Mouse (Mus musculus): ENCODE results near the gene Abhd6. TPM values are rescaled to one million over a fixed set of nuclear protein-coding genes. Genes with fewer than 3 reads are reported as not detected.
A peak's percentile ranks its signal among the peaks of the same experiment; 100 is the strongest.

Gene Abhd6
- polyA plus RNA-seq, 1 experiment: 38.9 TPM

DNA sequence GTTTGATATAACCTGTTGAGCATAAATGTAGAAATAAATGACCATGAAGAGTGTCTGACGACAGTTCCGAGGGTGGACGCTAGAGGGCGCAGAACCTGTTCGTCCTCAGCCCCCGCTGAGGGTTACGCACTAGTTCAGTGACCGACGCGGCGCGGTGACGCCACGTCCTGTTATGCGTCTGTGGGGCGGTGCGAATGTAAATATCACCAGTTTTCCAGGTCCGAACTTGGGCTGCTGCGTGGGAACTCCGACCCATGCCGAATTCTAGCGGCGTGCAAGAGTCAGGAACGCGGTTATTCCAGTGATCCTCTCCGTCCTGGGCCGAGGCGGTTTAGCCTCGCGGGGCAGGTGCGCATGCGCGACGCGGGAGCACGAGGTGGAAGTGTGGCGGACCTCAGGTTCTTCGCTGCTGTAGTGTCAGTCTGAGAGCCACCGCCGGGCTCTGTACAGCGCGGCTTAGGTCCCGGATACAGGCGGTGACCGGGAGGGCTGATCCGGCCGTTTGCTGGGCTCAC, 77.5 kb downstream of the Abhd6 start, which contains the start of gene Rpp14:
TSS of gene Rpp14 (plus strand) at position 203 of the 515 bp plus-strand sequence.
- Histone ChIP-seq H3K4me3 (ENCODE audit: insufficient read depth, low read depth, low read length) (peak within 1 kb of the TSS; percentile 83), H3K36me3 (ENCODE audit: control insufficient read depth, insufficient read depth, low read length) (no peaks in the 10 kb centered on the region), H3K27me3 (replicated peaks; ENCODE audit: control insufficient read depth, insufficient read depth, low read length) (no peaks in the 10 kb centered on the region), H3K4me1 (ENCODE audit: control insufficient read depth, insufficient read depth, low read length) (0 out of 2 replicates have a peak, but pooled peaks cover 3% of the 10 kb centered on the region), H3K27ac (ENCODE audit: insufficient read depth, low read depth, low read length) (peak within 1 kb of the TSS; percentile 98)
- TF ChIP-seq POLR2A (IDR thresholded peaks at IDR 0.05; ENCODE audit: low read depth, low read length) (no peak), CTCF (conservative IDR thresholded peaks at IDR 0.05; ENCODE audit: insufficient read depth, insufficient read length, low read depth, low read length) (peak; percentile 97)
- peak; percentile 96 for DNase-seq
- WGBS: under 1% methylated on average over 47 of the region's 47 CpGs

DNA sequence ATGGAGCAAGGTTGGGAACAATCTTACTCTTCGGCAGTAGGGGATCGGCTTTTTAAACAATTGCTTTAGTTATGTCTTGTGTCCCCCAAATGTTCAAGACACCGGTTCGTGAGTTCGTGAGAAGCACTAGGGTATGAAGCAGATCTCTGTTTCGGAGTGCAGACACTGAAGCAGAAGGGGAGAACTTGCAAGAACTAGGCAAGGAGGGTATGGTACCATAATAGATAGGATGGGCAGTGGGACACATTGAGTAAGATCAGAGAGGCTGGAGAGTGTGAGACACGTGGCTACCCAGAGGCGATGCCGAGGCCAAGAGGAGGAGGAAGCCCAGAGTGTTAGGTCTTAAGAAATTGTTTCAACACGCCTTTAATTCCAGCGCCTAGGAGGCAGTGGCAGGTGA, 78.0 kb downstream of the Abhd6 start:
- WGBS: under 1% methylated on average over 11 of the region's 11 CpGs
- peak overlapping the region; percentile 98 for H3K27ac ChIP-seq (ENCODE audit: insufficient read depth, low read depth, low read length)
- H3K36me3 ChIP-seq (ENCODE audit: control insufficient read depth, insufficient read depth, low read length): no peaks in the 10 kb centered on the region
- no peak for TF ChIP-seq POLR2A (IDR thresholded peaks at IDR 0.05; ENCODE audit: low read depth, low read length)
- no peak for TF ChIP-seq CTCF (conservative IDR thresholded peaks at IDR 0.05; ENCODE audit: insufficient read depth, insufficient read length, low read depth, low read length)
- no peaks in the 10 kb centered on the region for H3K27me3 ChIP-seq (replicated peaks; ENCODE audit: control insufficient read depth, insufficient read depth, low read length)
- H3K4me3 ChIP-seq (ENCODE audit: insufficient read depth, low read depth, low read length): peak overlapping the region; percentile 83
- peak; percentile 25 for DNase-seq
- 0 out of 2 replicates have a peak, but pooled peaks cover 3% of the 10 kb centered on the region for H3K4me1 ChIP-seq (ENCODE audit: control insufficient read depth, insufficient read depth, low read length)

DNA sequence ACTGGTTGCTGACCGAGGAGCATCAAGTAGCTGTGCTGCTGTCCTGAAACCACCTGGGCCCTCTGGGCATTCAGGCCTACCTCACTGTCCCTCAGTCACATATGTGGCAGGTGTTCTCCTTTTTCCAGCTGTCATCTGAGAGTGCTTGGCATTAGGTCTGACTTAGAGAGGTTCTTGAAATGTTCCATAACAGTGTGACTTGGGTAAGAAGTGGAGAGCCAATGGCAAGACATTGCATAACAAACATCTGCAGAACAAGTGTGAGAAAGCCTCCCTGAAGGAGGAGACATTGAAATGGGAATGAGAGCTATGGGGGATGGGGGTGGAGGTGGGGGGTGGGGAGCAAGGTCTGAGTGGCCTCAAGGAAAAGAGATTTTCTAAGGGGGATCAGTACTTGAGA, 80.2 kb downstream of the Abhd6 start:
- WGBS: 91% methylated on average over 1 of the region's 1 CpGs
- H3K27me3 ChIP-seq (replicated peaks; ENCODE audit: control insufficient read depth, insufficient read depth, low read length): no peaks in the 10 kb centered on the region

DNA sequence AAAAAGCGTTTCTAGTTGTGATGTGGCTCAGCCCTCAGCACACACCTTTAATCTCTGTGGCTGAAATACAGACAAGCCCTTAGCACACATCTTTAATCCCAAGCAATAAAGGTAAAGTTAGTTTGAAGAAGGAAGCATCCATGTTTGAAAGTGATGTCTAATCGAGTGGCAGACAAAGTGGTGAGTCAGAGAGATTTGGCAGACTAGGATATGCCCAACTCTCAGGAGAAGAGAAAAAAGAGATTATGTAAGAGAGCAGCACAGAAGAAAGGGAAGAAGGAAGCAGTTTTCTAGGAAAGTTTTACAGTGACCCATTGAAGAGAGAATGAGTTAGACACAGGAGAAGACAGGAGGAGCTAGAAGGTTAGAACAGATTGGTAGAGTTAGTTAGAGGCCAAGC, 86.3 kb downstream of the Abhd6 start:
- no peaks in the 10 kb centered on the region for H3K27me3 ChIP-seq (replicated peaks; ENCODE audit: control insufficient read depth, insufficient read depth, low read length)
- no peak for DNase-seq
- H3K27ac ChIP-seq (ENCODE audit: insufficient read depth, low read depth, low read length): no peak overlapping the region
- H3K4me1 ChIP-seq (ENCODE audit: control insufficient read depth, insufficient read depth, low read length): no peaks in the 10 kb centered on the region; the same call in 1 of the 2 replicates
- 93% methylated on average over 2 of the region's 2 CpGs for WGBS
- H3K36me3 ChIP-seq (ENCODE audit: control insufficient read depth, insufficient read depth, low read length): peaks cover 6% of the 10 kb centered on the region
- TF ChIP-seq POLR2A (IDR thresholded peaks at IDR 0.05; ENCODE audit: low read depth, low read length) (no peak), CTCF (conservative IDR thresholded peaks at IDR 0.05; ENCODE audit: insufficient read depth, insufficient read length, low read depth, low read length) (no peak)
- H3K4me3 ChIP-seq (ENCODE audit: insufficient read depth, low read depth, low read length): no peak overlapping the region

More for the DNA sequence above, 80.2 kb downstream of the Abhd6 start:
- Histone ChIP-seq H3K4me1 (ENCODE audit: control insufficient read depth, insufficient read depth, low read length) (0 out of 2 replicates have a peak, but pooled peaks cover 3% of the 10 kb centered on the region), H3K27ac (ENCODE audit: insufficient read depth, low read depth, low read length) (no peak overlapping the region), H3K36me3 (ENCODE audit: control insufficient read depth, insufficient read depth, low read length) (no peaks in the 10 kb centered on the region), H3K4me3 (ENCODE audit: insufficient read depth, low read depth, low read length) (no peak overlapping the region)
- TF ChIP-seq POLR2A (IDR thresholded peaks at IDR 0.05; ENCODE audit: low read depth, low read length): no peak
- no peak for TF ChIP-seq CTCF (conservative IDR thresholded peaks at IDR 0.05; ENCODE audit: insufficient read depth, insufficient read length, low read depth, low read length)
- DNase-seq: no peak

DNA sequence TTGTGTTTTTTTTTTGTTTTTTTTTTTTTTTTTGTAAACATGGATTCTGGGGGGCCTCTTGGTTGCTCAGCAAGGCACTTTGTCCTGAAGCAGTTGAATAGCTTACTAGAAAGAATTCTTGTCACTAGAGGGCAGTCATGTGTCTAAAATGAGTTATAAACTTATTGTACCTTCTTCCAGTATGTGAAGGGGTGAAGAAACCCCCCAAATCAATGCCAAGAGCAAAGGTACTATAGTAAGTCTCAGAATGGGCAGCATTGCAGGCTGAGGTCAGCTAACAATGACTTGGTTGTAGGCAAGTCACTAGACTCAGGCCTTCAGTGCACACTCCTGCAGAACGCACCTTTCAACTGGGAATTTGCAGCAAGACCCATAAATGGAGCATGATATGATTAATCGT, 89.9 kb downstream of the Abhd6 start:
- no peak overlapping the region for H3K4me3 ChIP-seq (ENCODE audit: insufficient read depth, low read depth, low read length)
- 83% methylated on average over 2 of the region's 2 CpGs for WGBS
- DNase-seq: peak; percentile 59
- no peaks in the 10 kb centered on the region; the same call in 1 of the 2 replicates for H3K4me1 ChIP-seq (ENCODE audit: control insufficient read depth, insufficient read depth, low read length)
- H3K36me3 ChIP-seq (ENCODE audit: control insufficient read depth, insufficient read depth, low read length): peaks cover 6% of the 10 kb centered on the region
- H3K27me3 ChIP-seq (replicated peaks; ENCODE audit: control insufficient read depth, insufficient read depth, low read length): no peaks in the 10 kb centered on the region
- TF ChIP-seq CTCF (conservative IDR thresholded peaks at IDR 0.05; ENCODE audit: insufficient read depth, insufficient read length, low read depth, low read length): no peak
- no peak for TF ChIP-seq POLR2A (IDR thresholded peaks at IDR 0.05; ENCODE audit: low read depth, low read length)
- H3K27ac ChIP-seq (ENCODE audit: insufficient read depth, low read depth, low read length): no peak overlapping the region

DNA sequence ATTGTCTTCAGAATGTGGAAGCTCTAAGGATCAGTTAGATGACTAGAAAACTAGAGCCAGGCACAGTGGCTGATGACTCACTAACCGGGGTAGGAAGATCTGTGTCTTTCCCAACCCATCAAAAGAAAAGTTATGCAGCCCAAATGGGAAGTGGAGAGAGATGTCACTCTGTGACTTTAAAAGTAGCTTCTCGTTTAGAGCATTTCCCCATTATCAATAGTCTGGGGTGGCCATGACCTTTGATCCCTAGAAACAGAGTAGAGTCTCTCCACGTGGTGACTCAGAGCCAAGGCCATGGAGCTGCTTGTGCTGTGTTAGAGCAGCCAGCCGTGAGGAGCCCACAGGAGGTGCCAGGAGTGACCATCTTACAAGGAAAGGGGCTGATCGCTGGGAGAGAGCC, 90.7 kb downstream of the Abhd6 start:
- H3K36me3 ChIP-seq (ENCODE audit: control insufficient read depth, insufficient read depth, low read length): peaks cover 6% of the 10 kb centered on the region
- 55% methylated on average over 5 of the region's 5 CpGs for WGBS
- H3K4me3 ChIP-seq (ENCODE audit: insufficient read depth, low read depth, low read length): no peak overlapping the region
- H3K27me3 ChIP-seq (replicated peaks; ENCODE audit: control insufficient read depth, insufficient read depth, low read length): no peaks in the 10 kb centered on the region
- TF ChIP-seq POLR2A (IDR thresholded peaks at IDR 0.05; ENCODE audit: low read depth, low read length) (no peak), CTCF (conservative IDR thresholded peaks at IDR 0.05; ENCODE audit: insufficient read depth, insufficient read length, low read depth, low read length) (no peak)
- DNase-seq: peak; percentile 30
- no peak overlapping the region for H3K27ac ChIP-seq (ENCODE audit: insufficient read depth, low read depth, low read length)
- no peaks in the 10 kb centered on the region; the same call in 1 of the 2 replicates for H3K4me1 ChIP-seq (ENCODE audit: control insufficient read depth, insufficient read depth, low read length)

DNA sequence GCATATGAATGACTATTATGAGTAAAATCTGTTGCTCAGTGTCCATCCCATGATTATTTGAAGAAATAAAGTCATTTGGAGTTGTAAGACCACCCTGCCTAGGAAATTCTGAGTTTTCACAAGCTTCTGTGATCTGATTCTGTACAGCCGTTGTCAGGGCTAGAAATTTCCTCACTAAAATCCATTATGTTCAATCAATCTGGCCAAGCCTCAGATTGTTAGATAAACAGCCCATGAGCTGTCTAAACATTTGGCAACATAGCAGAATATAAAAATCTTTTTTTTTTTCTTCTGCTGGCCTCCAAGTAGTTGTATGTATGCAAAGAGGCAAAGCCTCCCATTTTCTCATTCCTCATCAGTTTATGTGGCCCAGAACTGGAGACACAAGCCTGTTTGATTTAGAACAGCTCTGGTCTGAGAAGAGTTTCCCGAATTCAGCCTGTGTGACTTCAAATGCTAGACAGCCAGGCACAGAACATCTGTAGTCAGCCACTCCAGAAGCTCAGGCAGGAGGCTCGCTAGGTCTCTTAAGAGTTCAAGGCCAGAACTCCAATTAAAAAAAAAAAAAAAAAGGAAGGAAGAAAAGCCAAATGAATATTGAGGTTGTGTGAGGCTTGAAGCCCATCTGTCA, 92.3 kb downstream of the Abhd6 start:
- H3K36me3 ChIP-seq (ENCODE audit: control insufficient read depth, insufficient read depth, low read length): peaks cover under 1% of the 10 kb centered on the region
- 57% methylated on average over 3 of the region's 3 CpGs for WGBS
- H3K27ac ChIP-seq (ENCODE audit: insufficient read depth, low read depth, low read length): peak overlapping the region; percentile 94
- no peak for DNase-seq
- no peaks in the 10 kb centered on the region for H3K27me3 ChIP-seq (replicated peaks; ENCODE audit: control insufficient read depth, insufficient read depth, low read length)
- peaks cover 12% of the 10 kb centered on the region for H3K4me1 ChIP-seq (ENCODE audit: control insufficient read depth, insufficient read depth, low read length)
- TF ChIP-seq CTCF (conservative IDR thresholded peaks at IDR 0.05; ENCODE audit: insufficient read depth, insufficient read length, low read depth, low read length) (no peak), POLR2A (IDR thresholded peaks at IDR 0.05; ENCODE audit: low read depth, low read length) (no peak)
- no peak overlapping the region for H3K4me3 ChIP-seq (ENCODE audit: insufficient read depth, low read depth, low read length)

Data from kidney, adult 2 months (tissue).